Mouse (Mus musculus) stomach, postnatal 0 days (tissue): ENCODE measurements at regions not wholly inside any gene's neighbourhood (a gene's known extent, or its start where the extent isn't known, plus 50 kb on each side); places are given as distances from the start of the nearest gene placed in this dataset.

Source experiments
- CTCF ChIP-seq: IDR thresholded peaks from 2 replicates; pipeline ENCODE4 v1.5.1; 2016; ENCODE audit warnings: antibody characterized with exemption, low read depth, mild to moderate bottlenecking, moderate library complexity
- EP300 ChIP-seq: optimal IDR thresholded peaks from 2 replicates; pipeline ENCODE3; 2016; ENCODE audit warnings: antibody characterized with exemption

DNA sequence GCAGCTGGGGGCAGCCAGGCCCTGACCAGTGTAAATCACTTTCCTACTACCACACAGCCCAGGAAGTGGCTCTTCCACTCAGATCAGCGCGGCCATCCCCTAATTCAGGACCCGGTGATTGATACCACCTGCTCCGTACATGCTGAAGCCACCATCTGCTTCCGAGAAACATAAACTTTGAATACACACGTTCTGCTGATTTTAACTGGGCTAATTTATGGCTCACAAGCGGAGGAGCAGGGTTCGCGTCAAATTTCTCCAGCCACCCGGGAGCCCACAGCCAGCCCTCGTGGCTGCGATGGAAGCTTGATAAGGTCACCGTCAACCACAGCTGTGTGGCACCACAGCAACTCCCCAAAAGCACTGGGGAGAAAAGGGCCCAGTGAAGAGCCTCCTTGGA, 72.0 kb upstream of the Nkx1-1 start:
- TF ChIP-seq CTCF (no peak), EP300 (no peak)
